Mouse (Mus musculus): Measurements from ENCODE around the gene Mrnip. TPM values are rescaled to one million over a fixed set of nuclear protein-coding genes. Genes with fewer than 3 reads are reported as not detected.

Mrnip gene
- polyA plus RNA-seq, 2 experiments: 16.8 to 17.6 TPM

GRCm38 (mm10) chr11:50222559-50223276 lies 48.5 kb downstream of the Mrnip start:
- no peak for ATAC-seq (ENCODE audit: low FRiP score, low read depth)
- no peak overlapping the region for H3K27ac ChIP-seq (replicated peaks; ENCODE audit: low read depth, low read length)
- no peak for DNase-seq (ENCODE audit: low spot score)
- H3K9me3 ChIP-seq (ENCODE audit: control insufficient read depth, low read length): no peaks in the 10 kb centered on the region
- no peak overlapping the region for H3K4me3 ChIP-seq (replicated peaks; ENCODE audit: low read length)
- H3K27me3 ChIP-seq (ENCODE audit: control insufficient read depth, insufficient read depth, low read length): no peaks in the 10 kb centered on the region
- no peak overlapping the region for H3K9ac ChIP-seq (ENCODE audit: low read depth, low read length, severe bottlenecking)
- no peaks in the 10 kb centered on the region for H3K36me3 ChIP-seq (ENCODE audit: control insufficient read depth, insufficient read depth, low read length)
- H3K4me1 ChIP-seq (ENCODE audit: control insufficient read depth, insufficient read depth, low read length): peaks cover 21% of the 10 kb centered on the region
- 57% methylated on average over 7 of the region's 7 CpGs for WGBS
- H3K4me2 ChIP-seq (replicated peaks; ENCODE audit: low read depth, low read length, severe bottlenecking): no peak overlapping the region
- TF ChIP-seq POLR2A (IDR thresholded peaks at IDR 0.05; ENCODE audit: borderline replicate concordance, extremely low read depth, insufficient read depth, insufficient read length): no peak

- Histone ChIP-seq H3K9ac (ENCODE audit: low read depth, low read length, severe bottlenecking) (peak overlapping the region; percentile 95), H3K27ac (replicated peaks; ENCODE audit: low read depth, low read length) (peak overlapping the region; percentile 67; the same call in 1 of the 2 replicates), H3K9me3 (ENCODE audit: control insufficient read depth, low read length) (no peaks in the 10 kb centered on the region), H3K36me3 (ENCODE audit: control insufficient read depth, insufficient read depth, low read length) (no peaks in the 10 kb centered on the region), H3K4me1 (ENCODE audit: control insufficient read depth, insufficient read depth, low read length) (peaks cover 27% of the 10 kb centered on the region), H3K4me3 (replicated peaks; ENCODE audit: low read length) (peak overlapping the region; percentile 76), H3K4me2 (replicated peaks; ENCODE audit: low read depth, low read length, severe bottlenecking) (peak overlapping the region; percentile 92), H3K27me3 (ENCODE audit: control insufficient read depth, insufficient read depth, low read length) (no peaks in the 10 kb centered on the region)
- no peak for TF ChIP-seq POLR2A (IDR thresholded peaks at IDR 0.05; ENCODE audit: borderline replicate concordance, extremely low read depth, insufficient read depth, insufficient read length)
- WGBS: 7% methylated on average over 17 of the region's 17 CpGs
- ATAC-seq (ENCODE audit: low FRiP score, low read depth) (no peak), DNase-seq (ENCODE audit: low spot score) (no peak)
Observed at GRCm38 (mm10) chr11:50223783-50224662, 49.8 kb downstream of the Mrnip start.

GRCm38 (mm10) chr11:50224671-50225530 lies 50.7 kb downstream of the Mrnip start:
- TF ChIP-seq POLR2A (IDR thresholded peaks at IDR 0.05; ENCODE audit: borderline replicate concordance, extremely low read depth, insufficient read depth, insufficient read length): 0 out of 2 replicates have a peak, but pooled peaks have one; percentile 17
- ATAC-seq (ENCODE audit: low FRiP score, low read depth) (peak; percentile 84), DNase-seq (ENCODE audit: low spot score) (peak; percentile 71)
- H3K9ac ChIP-seq (ENCODE audit: low read depth, low read length, severe bottlenecking): peak overlapping the region; percentile 95
- peak overlapping the region; percentile 92 for H3K4me2 ChIP-seq (replicated peaks; ENCODE audit: low read depth, low read length, severe bottlenecking)
- WGBS: under 1% methylated on average over 54 of the region's 70 CpGs
- H3K4me1 ChIP-seq (ENCODE audit: control insufficient read depth, insufficient read depth, low read length): peaks cover 27% of the 10 kb centered on the region
- H3K36me3 ChIP-seq (ENCODE audit: control insufficient read depth, insufficient read depth, low read length): no peaks in the 10 kb centered on the region
- H3K9me3 ChIP-seq (ENCODE audit: control insufficient read depth, low read length): no peaks in the 10 kb centered on the region
- H3K27me3 ChIP-seq (ENCODE audit: control insufficient read depth, insufficient read depth, low read length): no peaks in the 10 kb centered on the region
- H3K27ac ChIP-seq (replicated peaks; ENCODE audit: low read depth, low read length): peak overlapping the region; percentile 67
- H3K4me3 ChIP-seq (replicated peaks; ENCODE audit: low read length): peak overlapping the region; percentile 76

GRCm38 (mm10) chr11:50225611-50226378 lies 51.6 kb downstream of the Mrnip start:
- Histone ChIP-seq H3K9ac (ENCODE audit: low read depth, low read length, severe bottlenecking) (peak overlapping the region; percentile 95), H3K36me3 (ENCODE audit: control insufficient read depth, insufficient read depth, low read length) (0 out of 2 replicates have a peak, but pooled peaks cover 3% of the 10 kb centered on the region), H3K4me1 (ENCODE audit: control insufficient read depth, insufficient read depth, low read length) (peaks cover 29% of the 10 kb centered on the region), H3K4me2 (replicated peaks; ENCODE audit: low read depth, low read length, severe bottlenecking) (peak overlapping the region; percentile 92), H3K27me3 (ENCODE audit: control insufficient read depth, insufficient read depth, low read length) (no peaks in the 10 kb centered on the region), H3K4me3 (replicated peaks; ENCODE audit: low read length) (peak overlapping the region; percentile 76), H3K27ac (replicated peaks; ENCODE audit: low read depth, low read length) (peak overlapping the region; percentile 67; the same call in 1 of the 2 replicates), H3K9me3 (ENCODE audit: control insufficient read depth, low read length) (no peaks in the 10 kb centered on the region)
- TF ChIP-seq POLR2A (IDR thresholded peaks at IDR 0.05; ENCODE audit: borderline replicate concordance, extremely low read depth, insufficient read depth, insufficient read length): no peak
- ATAC-seq (ENCODE audit: low FRiP score, low read depth): peak; percentile 24; the same call in 1 of the 2 replicates
- WGBS: 4% methylated on average over 32 of the region's 34 CpGs
- no peak for DNase-seq (ENCODE audit: low spot score)
